Mouse (Mus musculus) lung, postnatal 0 days (tissue): ENCODE results near the gene Usp48. TPM values are rescaled to one million over a fixed set of nuclear protein-coding genes. Genes with fewer than 3 reads are reported as not detected.

Source experiments
- ATAC-seq: fragments of 200-750 bp; cut with Nextera tagmentation; 2 replicates; pipeline ENCODE4 v1.8.0; 2017; ENCODE audit warnings: moderate library complexity
- DNase-seq: peaks from one replicate; pipeline ENCODE4 v3.0.0-alpha.2; 2016; ENCODE audit warnings: low spot score
- H3K27ac ChIP-seq: fragments of 300-500 bp; sonication (generic); 2 replicates; pipeline ENCODE4 v1.5.1; 2014; ENCODE audit warnings: antibody characterized with exemption, mild to moderate bottlenecking, low read length, mixed read lengths
- H3K27me3 ChIP-seq: fragments of 300-500 bp; sonication (generic); replicated peaks from 2 replicates; pipeline ENCODE4 v1.6.1; 2014; ENCODE audit warnings: low read length, mixed read lengths; ENCODE audit not compliant: insufficient read depth
- H3K36me3 ChIP-seq: fragments of 300-500 bp; sonication (generic); 2 replicates; pipeline ENCODE4 v1.6.1; 2014; ENCODE audit warnings: low read length, mixed read lengths; ENCODE audit not compliant: insufficient read depth
- H3K4me1 ChIP-seq: fragments of 300-500 bp; sonication (generic); 2 replicates; pipeline ENCODE4 v1.6.1; 2014; ENCODE audit warnings: antibody characterized with exemption, low read depth, low read length, mixed read lengths; ENCODE audit not compliant: insufficient read depth
- H3K4me2 ChIP-seq: fragments of 300-500 bp; sonication (generic); replicated peaks from 2 replicates; pipeline ENCODE4 v1.6.1; 2014; ENCODE audit warnings: low read depth, mild to moderate bottlenecking, low read length, moderate library complexity, mixed read lengths
- H3K4me3 ChIP-seq: fragments of 300-500 bp; sonication (generic); 2 replicates; pipeline ENCODE4 v1.5.1; 2014; ENCODE audit warnings: low read depth, low read length
- H3K9ac ChIP-seq: fragments of 300-500 bp; sonication (generic); replicated peaks from 2 replicates; pipeline ENCODE4 v1.6.1; 2014; ENCODE audit warnings: low read depth, mild to moderate bottlenecking
- H3K9me3 ChIP-seq: fragments of 300-500 bp; sonication (generic); 2 replicates; pipeline ENCODE4 v1.6.1; 2016; ENCODE audit warnings: low read length, mixed read lengths
- CTCF ChIP-seq: IDR thresholded peaks from 2 replicates; pipeline ENCODE4 v1.5.1; 2016; ENCODE audit warnings: antibody characterized with exemption, mild to moderate bottlenecking
- EP300 ChIP-seq: IDR thresholded peaks from 2 replicates; pipeline ENCODE4 v1.6.1; 2016; ENCODE audit warnings: antibody characterized with exemption, mild to moderate bottlenecking, control low read depth
- WGBS: fragments of 180-500 bp; shearing (Covaris S2); extraction: QIAGEN DNeasy Blood & Tissue Kit; methylation state at CpG from one replicate; pipeline ENCODE4 v1.1.7; 2014; 5-methylcytosine and 5-hydroxymethylcytosine counted together
- polyA plus RNA-seq: library from polyadenylated mRNA; unstranded; fragments of >200 nt; fragmentation: Nextera tagmentation; extraction: Ambion mirVana; gene quantifications from 2 replicates; pipeline ENCODE4 v1.2.1, GENCODE M21; 2015

The Usp48 gene
- polyA plus RNA-seq, 1 experiment from 2014 or later, result 30.9 TPM

- no peak overlapping the region for H3K9ac ChIP-seq
- H3K27ac ChIP-seq, result peak overlapping the region; percentile 78
- no peak for TF ChIP-seq CTCF
- no peaks in the 10 kb centered on the region for H3K36me3 ChIP-seq
- H3K4me1 ChIP-seq, result no peaks in the 10 kb centered on the region; the same call in 1 of the 2 replicates
- no peaks in the 10 kb centered on the region for H3K9me3 ChIP-seq
- no peaks in the 10 kb centered on the region for H3K27me3 ChIP-seq
- peak; percentile 79 for DNase-seq
- H3K4me3 ChIP-seq, result no peak overlapping the region
- H3K4me2 ChIP-seq, result no peak overlapping the region
- ATAC-seq, result peak; percentile 83
- 40% methylated on average over 7 of the region's 7 CpGs for WGBS
Measured at GRCm38 (mm10) chr4:137698076-137698985, 104.8 kb downstream of the Usp48 start.

DNA sequence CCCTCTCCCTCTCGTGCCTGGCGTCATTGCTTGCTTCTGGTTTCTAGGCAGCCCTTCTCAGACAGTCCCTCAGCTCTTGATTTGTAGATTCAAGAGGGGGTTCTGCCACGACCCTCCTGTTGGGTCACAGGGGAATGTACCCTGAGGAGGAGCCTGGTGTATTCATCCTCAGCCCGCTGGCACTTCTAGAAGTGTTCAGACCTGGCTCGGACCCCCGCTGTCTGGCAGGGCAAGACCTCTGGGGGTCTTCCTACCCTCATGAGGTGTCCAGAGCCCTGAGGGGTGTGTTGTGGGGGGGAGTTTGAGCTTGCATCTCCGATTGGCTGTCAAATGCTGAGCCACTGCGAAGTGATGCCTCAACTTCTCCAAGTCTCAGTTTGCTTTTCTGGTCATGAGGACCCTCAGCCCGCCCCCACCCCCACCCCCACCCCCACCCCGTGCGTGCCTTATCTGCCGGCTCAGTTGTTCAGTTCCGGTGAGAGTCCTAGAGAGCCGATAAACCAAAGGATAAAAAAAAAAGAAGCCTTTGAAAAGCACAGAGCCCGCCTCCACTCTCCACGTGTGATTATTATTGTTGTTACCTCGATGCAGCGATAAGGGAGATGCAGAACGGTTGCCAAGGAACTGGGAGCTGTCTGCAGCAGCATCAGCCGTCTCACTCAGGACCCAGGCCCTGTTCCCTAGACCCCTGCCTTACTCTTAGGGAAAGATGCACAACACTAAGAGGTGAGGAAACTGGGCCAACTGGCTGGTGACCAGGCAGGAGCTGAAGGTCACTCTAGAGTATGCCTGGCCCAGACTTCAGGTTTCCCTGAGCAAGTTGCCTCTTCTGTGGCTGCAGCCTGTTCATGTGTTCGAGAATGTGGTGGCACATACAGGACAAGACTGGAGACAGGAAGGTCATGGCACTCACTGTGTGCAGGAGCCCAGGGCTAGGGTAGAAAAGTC, 106.0 kb downstream of the Usp48 start:
- no peak for TF ChIP-seq EP300
- no peak for TF ChIP-seq CTCF
- Histone ChIP-seq H3K4me3 (no peak overlapping the region), H3K36me3 (no peaks in the 10 kb centered on the region), H3K4me2 (no peak overlapping the region), H3K9ac (no peak overlapping the region), H3K27ac (peak overlapping the region; percentile 78; the same call in 1 of the 2 replicates), H3K9me3 (no peaks in the 10 kb centered on the region), H3K27me3 (no peaks in the 10 kb centered on the region), H3K4me1 (no peaks in the 10 kb centered on the region; the same call in 1 of the 2 replicates)
- ATAC-seq (no peak), DNase-seq (no peak)
- WGBS, result 22% methylated on average over 21 of the region's 21 CpGs

- no peak overlapping the region for H3K9ac ChIP-seq
- no peak overlapping the region for H3K27ac ChIP-seq
- no peak for DNase-seq
- no peaks in the 10 kb centered on the region for H3K9me3 ChIP-seq
- H3K27me3 ChIP-seq, result no peaks in the 10 kb centered on the region
- H3K4me1 ChIP-seq, result no peaks in the 10 kb centered on the region; the same call in 1 of the 2 replicates
- WGBS, result 40% methylated on average over 6 of the region's 6 CpGs
- no peak overlapping the region for H3K4me3 ChIP-seq
- no peak for ATAC-seq
- H3K36me3 ChIP-seq, result no peaks in the 10 kb centered on the region
- no peak overlapping the region for H3K4me2 ChIP-seq
- TF ChIP-seq EP300, result no peak
- no peak for TF ChIP-seq CTCF
Measured at GRCm38 (mm10) chr4:137700960-137701359, 107.4 kb downstream of the Usp48 start.

DNA sequence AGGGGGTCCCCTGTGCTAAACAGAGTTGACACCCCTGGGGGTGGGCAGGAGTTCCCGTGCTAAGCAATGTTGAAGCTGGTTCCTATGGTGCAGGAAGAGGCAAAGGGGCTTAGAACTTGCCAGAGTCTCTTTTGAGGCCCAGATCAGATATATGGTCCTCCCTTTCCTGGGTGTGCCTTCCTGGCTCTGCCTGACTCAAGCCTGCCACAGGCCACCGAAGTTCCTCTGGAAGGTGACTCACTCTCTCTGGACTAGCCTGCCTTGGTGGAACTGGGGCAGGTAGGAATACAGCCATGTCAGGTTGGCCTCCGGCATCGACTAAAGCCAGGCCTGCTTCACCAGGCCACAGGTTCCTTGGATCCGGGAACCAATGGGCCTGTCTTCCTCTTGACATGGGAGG, 109.5 kb downstream of the Usp48 start:
- Histone ChIP-seq H3K36me3 (no peaks in the 10 kb centered on the region), H3K27ac (no peak overlapping the region), H3K4me3 (no peak overlapping the region), H3K27me3 (0 out of 2 replicates have a peak, but pooled peaks cover 8% of the 10 kb centered on the region), H3K9ac (no peak overlapping the region), H3K9me3 (no peaks in the 10 kb centered on the region), H3K4me2 (no peak overlapping the region), H3K4me1 (no peaks in the 10 kb centered on the region; the same call in none of the 2 replicates)
- ATAC-seq, result no peak
- 80% methylated on average over 5 of the region's 5 CpGs for WGBS
- DNase-seq, result no peak
- no peak for TF ChIP-seq CTCF
- TF ChIP-seq EP300, result no peak

GRCm38 (mm10) chr4:137704561-137704960, 111.0 kb downstream of the Usp48 start:
- 42% methylated on average over 2 of the region's 2 CpGs for WGBS
- no peak for ATAC-seq

DNA sequence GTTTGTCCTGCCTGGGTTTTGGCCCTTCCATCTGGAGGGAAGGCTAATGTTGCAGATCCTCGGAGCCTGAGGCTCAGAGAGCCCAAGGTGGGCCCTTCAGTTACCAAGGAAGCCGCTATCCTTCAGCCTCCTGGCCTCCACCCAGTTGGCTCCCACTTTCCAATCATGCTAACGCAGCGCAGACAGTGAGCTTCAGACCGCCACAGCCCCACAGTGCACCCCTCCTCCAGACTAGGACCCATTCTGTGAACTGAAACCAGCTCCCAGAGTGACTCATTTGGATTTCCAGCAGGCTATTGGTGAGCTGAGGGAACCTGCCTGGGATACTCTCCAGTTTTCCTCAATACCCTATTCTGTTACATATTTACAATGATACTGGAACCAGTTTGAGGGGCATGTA, 111.8 kb downstream of the Usp48 start:
- no peak for DNase-seq
- WGBS, result 54% methylated on average over 5 of the region's 5 CpGs
- H3K4me3 ChIP-seq, result no peak overlapping the region
- H3K9me3 ChIP-seq, result no peaks in the 10 kb centered on the region
- no peak overlapping the region for H3K4me2 ChIP-seq
- H3K36me3 ChIP-seq, result no peaks in the 10 kb centered on the region
- H3K9ac ChIP-seq, result no peak overlapping the region
- ATAC-seq, result no peak
- TF ChIP-seq EP300, result no peak
- no peak for TF ChIP-seq CTCF
- H3K4me1 ChIP-seq, result no peaks in the 10 kb centered on the region; the same call in 1 of the 2 replicates
- H3K27me3 ChIP-seq, result 0 out of 2 replicates have a peak, but pooled peaks cover 8% of the 10 kb centered on the region
- H3K27ac ChIP-seq, result no peak overlapping the region

More at GRCm38 (mm10) chr4:137704561-137704960, 111.0 kb downstream of the Usp48 start:
- no peak overlapping the region for H3K9ac ChIP-seq
- 0 out of 2 replicates have a peak, but pooled peaks cover 8% of the 10 kb centered on the region for H3K27me3 ChIP-seq
- no peak overlapping the region for H3K4me2 ChIP-seq
- H3K4me1 ChIP-seq, result no peaks in the 10 kb centered on the region; the same call in 1 of the 2 replicates
- TF ChIP-seq CTCF (no peak), EP300 (no peak)
- H3K36me3 ChIP-seq, result no peaks in the 10 kb centered on the region
- H3K4me3 ChIP-seq, result no peak overlapping the region
- no peak overlapping the region for H3K27ac ChIP-seq
- no peaks in the 10 kb centered on the region for H3K9me3 ChIP-seq
- DNase-seq, result no peak
